Mouse (Mus musculus) hindbrain, embryonic 12.5 days (tissue): ENCODE measurements around the gene Snrnp35. TPM values are rescaled to one million over a fixed set of nuclear protein-coding genes. Genes with fewer than 3 reads are reported as not detected.
"Not testable (repeated sequence)": the region's sequence is repeated elsewhere in the genome, so short reads cannot be mapped to it uniquely, and the experiment has no call there.

ENCODE experiments used
- ATAC-seq: fragments of 200-750 bp; cut with Nextera tagmentation; 2 replicates; pipeline ENCODE4 v1.8.0; 2017; ENCODE audit warnings: moderate TSS enrichment; ENCODE audit not compliant: low FRiP score
- H3K27ac ChIP-seq: fragments of 300-500 bp; sonication (generic); 2 replicates; pipeline ENCODE4 v1.5.1; 2016; ENCODE audit warnings: mild to moderate bottlenecking
- H3K27me3 ChIP-seq: fragments of 300-500 bp; sonication (generic); 2 replicates; pipeline ENCODE4 v1.6.1; 2016; ENCODE audit warnings: mild to moderate bottlenecking
- H3K36me3 ChIP-seq: fragments of 300-500 bp; sonication (generic); 2 replicates; pipeline ENCODE4 v1.6.1; 2016; ENCODE audit warnings: mild to moderate bottlenecking
- H3K4me1 ChIP-seq: fragments of 300-500 bp; sonication (generic); 2 replicates; pipeline ENCODE4 v1.6.1; 2016
- H3K4me2 ChIP-seq: fragments of 300-500 bp; sonication (generic); replicated peaks from 2 replicates; pipeline ENCODE4 v1.6.1; 2016; ENCODE audit warnings: mild to moderate bottlenecking
- H3K4me3 ChIP-seq: fragments of 300-500 bp; sonication (generic); 2 replicates; pipeline ENCODE4 v1.5.1; 2016; ENCODE audit warnings: mild to moderate bottlenecking
- H3K9ac ChIP-seq: fragments of 300-500 bp; sonication (generic); 2 replicates; pipeline ENCODE4 v1.6.1; 2016; ENCODE audit warnings: mild to moderate bottlenecking, moderate library complexity
- H3K9me3 ChIP-seq: fragments of 300-500 bp; sonication (generic); replicated peaks from 2 replicates; pipeline ENCODE4 v1.6.1; 2016; ENCODE audit warnings: mild to moderate bottlenecking
- WGBS: fragments of 180-500 bp; shearing (Covaris S2); methylation state at CpG from one replicate; pipeline ENCODE4 v1.1.7; 2016; 5-methylcytosine and 5-hydroxymethylcytosine counted together
- polyA plus RNA-seq: library from polyadenylated mRNA; unstranded; fragments of >200 nt; fragmentation: Nextera tagmentation; extraction: Ambion mirVana; gene quantifications from 2 replicates; pipeline ENCODE4 v1.2.1, GENCODE M21; 2016

The Snrnp35 gene
- polyA plus RNA-seq, 1 experiment from 2014 or later = 23.8 TPM

DNA sequence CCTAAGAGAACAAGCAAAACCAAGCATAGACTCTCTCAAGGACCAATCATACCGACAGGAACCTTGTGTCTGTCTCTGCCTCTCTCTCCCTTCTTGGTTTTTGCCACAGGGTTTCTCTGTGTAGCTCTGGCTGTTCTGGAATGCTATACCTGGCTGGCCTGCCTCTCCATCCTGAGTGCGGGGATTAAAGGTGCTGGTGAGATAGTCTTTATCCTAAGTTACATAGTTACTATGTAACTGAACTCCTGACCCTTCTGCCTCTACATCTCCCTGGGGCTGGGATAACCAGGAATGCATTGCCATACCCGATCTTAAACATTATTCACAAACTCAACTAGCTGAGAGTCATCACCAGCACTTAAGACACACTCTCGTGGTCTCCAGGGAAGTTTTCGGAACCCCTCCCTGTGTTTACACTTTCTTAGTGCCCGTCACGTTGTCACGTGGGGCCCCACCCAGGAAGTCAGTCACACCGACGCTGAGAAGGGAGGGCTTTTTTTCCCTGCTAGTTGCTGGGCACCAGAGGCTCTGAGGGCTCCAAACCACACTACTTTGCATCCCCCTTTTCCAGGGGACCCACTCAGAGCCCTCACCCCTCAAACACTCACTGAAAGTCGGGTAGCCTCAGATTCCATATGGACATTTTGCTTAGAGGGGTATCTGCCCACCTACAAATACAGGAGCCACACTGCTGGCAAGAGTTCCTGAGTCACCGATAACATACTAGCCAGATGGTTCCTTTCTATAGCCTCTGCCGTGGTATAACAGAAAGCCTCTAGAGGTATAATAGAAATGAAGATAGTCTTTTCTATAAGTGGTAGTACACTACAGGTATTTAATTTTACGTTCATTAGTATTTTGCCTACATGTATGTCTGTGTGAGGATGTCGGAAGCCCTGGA, 13.9 kb downstream of the Snrnp35 start:
- Histone ChIP-seq H3K9me3 (no peaks in the 10 kb centered on the region), H3K27ac (no peak overlapping the region), H3K27me3 (no peaks in the 10 kb centered on the region), H3K4me2 (no peak overlapping the region), H3K4me3 (no peak overlapping the region), H3K4me1 (peaks cover 14% of the 10 kb centered on the region), H3K36me3 (peaks cover 35% of the 10 kb centered on the region), H3K9ac (no peak overlapping the region)
- ATAC-seq = no peak
- 75% methylated on average over 15 of the region's 15 CpGs for WGBS

DNA sequence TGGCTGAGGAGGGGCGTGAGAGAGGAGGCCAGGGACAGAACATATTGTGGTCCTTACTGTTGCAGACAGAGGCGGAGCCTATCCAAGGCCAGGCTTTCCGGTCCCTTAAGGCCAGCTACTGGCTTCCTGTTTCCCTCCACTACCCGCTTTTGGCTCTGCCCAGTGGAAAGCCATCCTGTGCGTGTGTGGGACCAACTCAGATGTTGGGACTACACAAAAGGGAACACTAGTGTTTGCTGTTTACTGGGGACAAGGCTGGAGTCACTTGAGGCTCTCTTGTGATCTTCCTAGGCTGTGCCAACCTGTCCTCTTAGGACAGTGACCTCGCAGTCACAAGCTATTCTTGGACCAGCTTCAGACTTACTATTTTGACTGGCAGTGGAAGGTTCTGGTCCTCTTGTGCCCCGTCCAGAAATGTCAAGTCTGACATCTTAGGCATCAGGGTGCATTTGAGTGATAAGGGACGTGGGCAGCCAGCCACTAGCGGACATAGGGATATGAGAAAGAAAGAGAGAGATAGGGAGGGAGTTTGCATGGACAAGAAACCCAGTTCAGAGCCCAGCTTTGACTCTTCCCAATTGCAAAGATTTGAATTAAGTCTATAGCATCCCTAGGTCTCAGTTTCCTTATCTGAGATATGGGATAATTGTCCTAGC, 15.4 kb downstream of the Snrnp35 start:
- Histone ChIP-seq H3K36me3 (peaks cover 25% of the 10 kb centered on the region), H3K27ac (no peak overlapping the region), H3K4me1 (peaks cover 14% of the 10 kb centered on the region), H3K9me3 (no peaks in the 10 kb centered on the region), H3K4me2 (no peak overlapping the region), H3K27me3 (no peaks in the 10 kb centered on the region), H3K9ac (no peak overlapping the region), H3K4me3 (no peak overlapping the region)
- ATAC-seq = no peak
- WGBS = 73% methylated on average over 9 of the region's 9 CpGs

DNA sequence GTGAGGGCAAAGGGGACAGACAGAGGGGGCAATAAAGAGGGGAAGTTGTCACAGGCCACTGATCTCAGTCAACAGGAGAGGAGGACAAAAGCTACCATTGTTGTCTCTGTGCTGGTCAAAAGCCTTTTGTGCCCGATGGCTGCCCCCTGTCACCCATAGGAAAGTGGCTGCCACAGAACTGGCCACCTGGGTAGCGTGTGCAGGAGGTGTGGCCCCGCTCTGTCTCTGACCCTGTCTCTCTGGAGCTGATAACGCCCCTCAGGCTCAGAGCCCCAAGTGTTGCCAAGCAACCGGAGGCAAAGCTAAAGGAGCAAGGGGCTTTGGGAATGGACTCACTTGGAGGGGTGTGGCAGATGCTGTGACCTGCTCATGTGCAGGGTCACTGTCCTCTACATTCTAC, 16.1 kb downstream of the Snrnp35 start:
- H3K9me3 ChIP-seq = no peaks in the 10 kb centered on the region
- no peak overlapping the region for H3K27ac ChIP-seq
- WGBS = 20% methylated on average over 5 of the region's 5 CpGs

DNA sequence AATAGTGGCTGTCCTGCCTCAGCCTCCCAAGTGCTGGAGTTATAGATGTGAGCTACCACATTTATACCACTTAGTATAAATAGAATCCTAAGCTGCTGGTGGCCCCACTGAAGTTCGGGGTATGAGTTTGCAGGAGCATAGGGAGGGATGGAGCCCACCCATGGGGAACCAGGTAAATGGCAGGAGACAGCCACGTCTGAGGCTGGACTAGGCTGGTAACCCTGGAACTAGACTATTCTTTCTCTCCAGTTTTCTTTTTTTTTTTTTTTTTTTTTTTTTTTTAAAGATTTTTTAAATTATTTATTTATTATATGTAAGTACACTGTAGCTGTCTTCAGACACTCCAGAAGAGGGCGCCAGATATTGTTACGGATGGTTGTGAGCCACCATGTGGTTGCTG, 17.1 kb downstream of the Snrnp35 start:
- 93% methylated on average over 3 of the region's 4 CpGs for WGBS
- H3K27me3 ChIP-seq, H3K9me3 ChIP-seq, H3K27ac ChIP-seq, H3K4me3 ChIP-seq, H3K4me2 ChIP-seq, ATAC-seq, H3K9ac ChIP-seq: not testable (repeated sequence)
- Histone ChIP-seq H3K36me3 (peaks cover 23% of the 10 kb centered on the region), H3K4me1 (peaks cover 14% of the 10 kb centered on the region)

More for the DNA sequence above, 16.1 kb downstream of the Snrnp35 start:
- Histone ChIP-seq H3K36me3 (peaks cover 25% of the 10 kb centered on the region), H3K4me2 (no peak overlapping the region), H3K4me1 (peaks cover 14% of the 10 kb centered on the region), H3K9ac (no peak overlapping the region), H3K4me3 (no peak overlapping the region), H3K27me3 (no peaks in the 10 kb centered on the region)
- no peak for ATAC-seq

DNA sequence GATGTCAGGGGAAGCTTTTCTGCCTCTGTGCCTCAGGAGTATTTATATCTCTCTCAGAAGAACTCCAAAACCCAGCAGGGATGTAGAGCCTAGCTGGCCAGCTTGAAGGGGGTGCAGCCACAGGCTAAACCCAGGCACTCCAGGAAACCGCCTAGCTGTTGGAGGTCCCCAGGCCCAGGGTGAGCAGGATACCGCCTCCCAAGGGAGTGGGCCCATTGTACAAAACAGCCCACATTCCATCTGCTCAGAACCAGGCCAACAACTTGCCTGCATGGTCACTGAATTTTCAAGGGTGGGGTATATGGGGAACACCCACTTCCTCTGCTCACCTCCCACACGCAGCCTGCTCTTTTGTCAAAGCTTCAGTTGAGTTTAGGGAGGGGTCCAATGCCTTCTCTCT, 17.6 kb downstream of the Snrnp35 start:
- Histone ChIP-seq H3K9me3 (no peaks in the 10 kb centered on the region), H3K27me3 (no peaks in the 10 kb centered on the region), H3K4me3 (no peak overlapping the region), H3K4me1 (peaks cover 11% of the 10 kb centered on the region), H3K27ac (no peak overlapping the region), H3K36me3 (peaks cover 22% of the 10 kb centered on the region), H3K9ac (no peak overlapping the region), H3K4me2 (no peak overlapping the region)
- ATAC-seq = no peak
- 98% methylated on average over 3 of the region's 3 CpGs for WGBS

DNA sequence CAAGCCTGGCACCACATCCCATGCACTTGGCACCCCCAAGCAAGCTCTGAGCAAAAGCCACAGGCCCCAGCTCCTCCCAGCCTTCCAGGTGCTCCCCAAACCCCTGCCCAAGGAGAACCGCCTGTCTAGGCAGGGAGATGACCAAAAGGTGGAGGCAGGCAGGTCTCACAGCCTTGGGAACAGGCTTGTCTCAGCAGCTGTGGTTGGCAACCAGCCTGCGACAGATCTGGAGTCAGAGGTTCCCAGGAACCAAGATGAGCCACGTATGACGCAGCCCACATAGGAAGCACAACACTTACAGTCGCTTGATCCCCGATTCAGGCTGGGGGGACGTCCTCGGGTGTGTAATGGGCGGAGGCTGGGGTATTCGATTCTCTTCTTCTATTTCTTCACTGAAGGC, 18.6 kb downstream of the Snrnp35 start:
- Histone ChIP-seq H3K9me3 (no peaks in the 10 kb centered on the region), H3K27me3 (no peaks in the 10 kb centered on the region), H3K9ac (no peak overlapping the region), H3K4me2 (no peak overlapping the region), H3K27ac (no peak overlapping the region), H3K36me3 (peaks cover 21% of the 10 kb centered on the region), H3K4me1 (peaks cover 3% of the 10 kb centered on the region; the same call in 1 of the 2 replicates), H3K4me3 (no peak overlapping the region)
- ATAC-seq = no peak
- 94% methylated on average over 10 of the region's 10 CpGs for WGBS

DNA sequence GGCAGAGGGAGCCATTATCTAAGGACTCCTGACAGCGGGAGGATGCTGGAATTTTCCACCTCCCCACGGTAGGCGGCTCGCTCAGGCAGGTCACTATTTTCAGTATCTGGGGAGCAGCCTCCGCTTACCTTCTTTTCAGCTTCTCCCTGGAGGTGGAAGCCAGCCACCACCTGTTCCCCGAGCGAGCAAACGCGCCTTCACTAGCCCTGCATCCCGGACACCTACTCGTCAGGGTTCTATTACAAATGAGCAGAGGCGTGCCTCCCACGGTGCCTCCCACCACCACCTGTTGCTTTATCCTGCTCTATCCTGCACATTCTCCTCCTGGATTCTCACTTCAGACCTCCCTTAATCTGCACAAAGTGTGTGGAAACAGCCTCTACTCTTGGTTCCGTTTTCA, 20.8 kb downstream of the Snrnp35 start:
- 65% methylated on average over 14 of the region's 14 CpGs for WGBS
- Histone ChIP-seq H3K27me3 (no peaks in the 10 kb centered on the region), H3K4me1 (peaks cover 6% of the 10 kb centered on the region; the same call in 1 of the 2 replicates), H3K9me3 (no peaks in the 10 kb centered on the region), H3K9ac (no peak overlapping the region; the same call in 1 of the 2 replicates), H3K27ac (no peak overlapping the region), H3K4me3 (no peak overlapping the region), H3K4me2 (no peak overlapping the region), H3K36me3 (peaks cover 29% of the 10 kb centered on the region)
- ATAC-seq = no peak

DNA sequence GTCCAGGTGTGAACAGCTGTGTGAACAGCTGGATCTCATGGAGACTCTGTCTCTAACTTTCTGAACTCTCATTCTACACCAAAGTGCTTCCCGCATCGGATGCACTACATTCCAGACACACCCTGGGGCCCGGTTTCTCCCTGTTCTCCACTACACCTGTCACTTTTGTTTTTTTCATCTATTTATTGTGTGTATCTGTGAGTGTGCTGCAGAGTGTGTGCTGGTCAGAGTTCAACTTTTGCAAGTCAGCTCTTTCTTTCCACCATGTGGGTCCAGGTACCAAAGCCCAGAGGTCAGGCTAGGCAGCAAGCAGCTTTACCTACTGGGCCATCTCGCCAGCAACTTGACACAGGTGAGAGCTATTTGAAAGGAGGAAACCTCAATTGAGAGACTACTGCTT, 22.3 kb downstream of the Snrnp35 start:
- peaks cover 33% of the 10 kb centered on the region for H3K36me3 ChIP-seq
- H3K9me3 ChIP-seq = no peaks in the 10 kb centered on the region
- no peak overlapping the region for H3K4me3 ChIP-seq
- no peak for ATAC-seq
- H3K27ac ChIP-seq = no peak overlapping the region
- WGBS = 93% methylated on average over 4 of the region's 4 CpGs
- no peaks in the 10 kb centered on the region for H3K27me3 ChIP-seq
- H3K9ac ChIP-seq = no peak overlapping the region
- 0 out of 2 replicates have a peak, but pooled peaks cover 3% of the 10 kb centered on the region for H3K4me1 ChIP-seq
- no peak overlapping the region for H3K4me2 ChIP-seq

DNA sequence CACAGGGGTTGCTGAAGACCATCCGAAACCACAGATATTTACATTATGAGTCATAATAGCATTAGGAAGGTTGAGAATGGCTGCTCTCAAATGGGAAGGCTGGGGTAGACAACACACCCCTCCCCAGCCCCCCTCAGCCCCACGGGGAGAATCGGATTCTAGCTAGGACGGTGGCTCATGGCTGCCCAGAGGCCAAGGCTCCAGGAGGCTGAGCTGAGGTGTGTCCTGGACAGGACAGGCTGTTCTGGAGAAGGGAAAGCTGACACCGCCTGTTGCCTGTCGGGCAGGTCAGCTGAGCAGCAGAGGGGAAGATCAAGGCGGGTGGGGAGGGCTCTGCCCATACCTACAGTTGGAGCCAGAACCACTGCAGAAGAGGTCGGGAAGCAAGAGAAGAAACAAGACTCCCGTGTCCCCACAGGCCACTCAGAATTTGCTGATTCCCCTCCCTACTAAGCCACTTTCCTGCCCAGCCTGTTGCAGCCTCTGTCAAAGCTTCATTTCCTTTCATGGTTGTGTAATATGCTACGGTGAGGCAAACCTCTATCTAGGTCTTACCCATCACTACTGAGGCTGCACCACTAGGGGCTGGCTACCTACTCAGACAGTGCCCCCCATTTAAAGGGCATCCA, 23.9 kb downstream of the Snrnp35 start:
- Histone ChIP-seq H3K4me3 (no peak overlapping the region), H3K9ac (no peak overlapping the region), H3K27ac (no peak overlapping the region), H3K4me1 (0 out of 2 replicates have a peak, but pooled peaks cover 3% of the 10 kb centered on the region), H3K36me3 (peaks cover 32% of the 10 kb centered on the region), H3K27me3 (no peaks in the 10 kb centered on the region), H3K4me2 (no peak overlapping the region), H3K9me3 (no peaks in the 10 kb centered on the region)
- ATAC-seq = no peak
- 66% methylated on average over 10 of the region's 10 CpGs for WGBS

DNA sequence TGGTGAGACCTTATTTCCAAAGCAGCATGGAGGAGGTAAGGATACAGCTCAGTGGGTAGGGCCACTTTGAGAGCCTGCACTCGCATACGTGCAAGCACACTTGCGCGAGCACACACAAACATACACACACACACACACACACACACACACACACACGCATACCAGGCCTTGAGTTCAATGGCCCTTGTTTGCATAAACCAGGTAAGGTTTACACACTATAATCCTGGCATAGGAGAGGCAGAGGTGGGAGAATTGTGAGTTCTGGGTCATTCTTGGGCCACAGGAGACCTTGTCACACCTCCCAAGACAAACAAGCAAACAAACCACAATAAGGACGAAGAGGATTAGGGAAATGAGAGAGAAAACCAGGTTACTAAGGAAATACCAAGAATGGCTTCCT, 26.3 kb downstream of the Snrnp35 start:
- no peak overlapping the region for H3K9ac ChIP-seq
- no peak for ATAC-seq
- WGBS = 93% methylated on average over 6 of the region's 6 CpGs

DNA sequence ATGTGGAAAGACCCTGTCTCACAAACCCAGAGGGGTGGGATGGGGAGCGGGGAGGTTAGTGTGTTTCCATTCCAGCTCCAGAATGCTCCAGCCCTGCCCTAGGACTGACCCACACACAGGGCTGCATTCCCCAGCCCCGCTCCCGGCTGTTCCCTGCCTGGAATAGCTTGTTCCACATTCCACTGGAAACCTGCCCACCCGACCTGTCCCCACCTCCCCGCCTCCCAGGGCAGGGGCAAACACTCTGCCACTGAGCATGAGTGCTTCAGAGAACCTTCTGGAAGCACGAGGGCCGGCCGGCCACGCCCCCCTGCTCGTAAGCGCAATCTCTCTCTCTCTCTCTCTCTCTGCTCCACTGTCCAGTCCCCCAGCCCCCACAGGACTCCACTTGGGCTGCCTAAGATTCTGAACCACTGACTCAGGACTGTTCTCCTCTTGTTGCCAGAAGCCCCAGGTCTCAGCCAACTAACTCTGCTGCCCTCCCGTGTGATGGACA, 26.9 kb downstream of the Snrnp35 start:
- H3K4me2 ChIP-seq = no peak overlapping the region
- 0 out of 2 replicates have a peak, but pooled peaks cover 3% of the 10 kb centered on the region for H3K4me1 ChIP-seq
- H3K9ac ChIP-seq = no peak overlapping the region
- no peaks in the 10 kb centered on the region for H3K9me3 ChIP-seq
- H3K27ac ChIP-seq = no peak overlapping the region
- no peak for ATAC-seq
- no peak overlapping the region for H3K4me3 ChIP-seq
- H3K27me3 ChIP-seq = no peaks in the 10 kb centered on the region
- WGBS = 79% methylated on average over 12 of the region's 12 CpGs
- H3K36me3 ChIP-seq = peaks cover 39% of the 10 kb centered on the region

More for the DNA sequence above, 26.3 kb downstream of the Snrnp35 start:
- no peak overlapping the region for H3K4me2 ChIP-seq
- H3K27ac ChIP-seq = no peak overlapping the region
- no peaks in the 10 kb centered on the region for H3K9me3 ChIP-seq
- peaks cover 37% of the 10 kb centered on the region for H3K36me3 ChIP-seq
- no peaks in the 10 kb centered on the region for H3K27me3 ChIP-seq
- H3K4me3 ChIP-seq = no peak overlapping the region
- 0 out of 2 replicates have a peak, but pooled peaks cover 3% of the 10 kb centered on the region for H3K4me1 ChIP-seq

DNA sequence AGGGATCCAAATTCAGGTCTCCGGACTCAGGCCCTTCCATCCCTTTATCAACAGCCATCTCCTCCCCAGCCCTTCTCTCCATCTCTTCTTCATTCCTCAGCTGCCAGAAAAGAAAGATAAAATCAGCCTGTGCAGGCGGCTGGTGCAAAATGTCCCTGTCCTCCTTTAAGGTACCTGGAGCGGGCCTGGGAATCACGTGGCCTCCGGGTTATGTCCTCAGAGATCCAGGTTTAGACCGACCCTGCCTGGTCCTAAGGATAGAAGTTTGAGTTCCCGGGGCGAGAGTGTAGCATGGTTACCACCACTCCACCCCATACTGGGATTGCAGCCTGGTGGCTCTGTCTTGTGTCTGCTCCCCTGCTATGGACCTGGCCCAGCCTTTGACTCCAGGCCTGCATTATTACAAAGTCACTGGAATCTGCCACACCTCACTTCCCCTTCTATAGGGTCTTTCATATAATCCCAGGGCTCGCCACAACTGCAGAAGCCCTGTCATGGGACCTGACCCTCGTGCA, 27.7 kb downstream of the Snrnp35 start:
- no peak for ATAC-seq

More for the DNA sequence above, 27.7 kb downstream of the Snrnp35 start:
- Histone ChIP-seq H3K9ac (no peak overlapping the region), H3K27ac (no peak overlapping the region), H3K9me3 (no peaks in the 10 kb centered on the region), H3K4me2 (no peak overlapping the region), H3K4me3 (no peak overlapping the region), H3K36me3 (peaks cover 39% of the 10 kb centered on the region), H3K27me3 (no peaks in the 10 kb centered on the region), H3K4me1 (0 out of 2 replicates have a peak, but pooled peaks cover 3% of the 10 kb centered on the region)
- WGBS = 86% methylated on average over 10 of the region's 10 CpGs
